Mouse (Mus musculus) thymus, adult 2 months (tissue): ENCODE measurements at regions not wholly inside any gene's neighbourhood (a gene's known extent, or its start where the extent isn't known, plus 50 kb on each side); places are given as distances from the start of the nearest gene placed in this dataset.

ENCODE experiments used
- DNase-seq: peaks from one replicate; pipeline ENCODE4 v3.0.0; 2021
- H3K27ac ChIP-seq: fragments of 200-500 bp; 2 replicates; pipeline ENCODE4 v1.5.1; 2012; ENCODE audit warnings: low read length, control low read depth; ENCODE audit not compliant: control insufficient read depth, insufficient read depth
- H3K27me3 ChIP-seq: fragments of 200-500 bp; 2 replicates; pipeline ENCODE4 v1.6.1; 2012; ENCODE audit warnings: mild to moderate bottlenecking, low read length, moderate library complexity, mixed read lengths; ENCODE audit not compliant: control insufficient read depth, insufficient read depth
- H3K36me3 ChIP-seq: fragments of 200-500 bp; 2 replicates; pipeline ENCODE4 v1.6.1; 2012; ENCODE audit warnings: mild to moderate bottlenecking, low read length, moderate library complexity; ENCODE audit not compliant: control insufficient read depth, insufficient read depth
- H3K4me1 ChIP-seq: fragments of 200-500 bp; replicated peaks from 2 replicates; pipeline ENCODE4 v1.6.1; 2012; ENCODE audit warnings: low read length; ENCODE audit not compliant: control insufficient read depth, insufficient read depth
- H3K4me3 ChIP-seq: fragments of 200-500 bp; 2 replicates; pipeline ENCODE4 v1.5.1; 2012; ENCODE audit warnings: mild to moderate bottlenecking, low read length, control low read depth, moderate library complexity; ENCODE audit not compliant: control insufficient read depth, insufficient read depth
- CTCF ChIP-seq: fragments of 200-500 bp; IDR thresholded peaks from 2 replicates; pipeline ENCODE4 v1.5.1; 2012; ENCODE audit warnings: mild to moderate bottlenecking, control low read depth, low read length, moderate library complexity, borderline replicate concordance; ENCODE audit not compliant: control insufficient read depth, poor library complexity, insufficient read depth; ENCODE audit errors: extremely low read depth
- POLR2A ChIP-seq: fragments of 200-500 bp; IDR thresholded peaks from 2 replicates; pipeline ENCODE4 v1.6.1; 2012; ENCODE audit warnings: mild to moderate bottlenecking, low read length, control low read depth, moderate library complexity; ENCODE audit not compliant: control insufficient read depth, poor library complexity, insufficient read depth; ENCODE audit errors: extremely low read depth
- WGBS: fragments of 180-500 bp; shearing (Covaris S2); methylation state at CpG from one replicate; pipeline ENCODE4 v1.1.7; 2018; 5-methylcytosine and 5-hydroxymethylcytosine counted together

- Histone ChIP-seq H3K27ac (no peak overlapping the region), H3K4me3 (no peak overlapping the region), H3K27me3 (no peaks in the 10 kb centered on the region), H3K36me3 (no peaks in the 10 kb centered on the region), H3K4me1 (no peaks in the 10 kb centered on the region)
- DNase-seq = no peak
- 95% methylated on average over 4 of the region's 4 CpGs for WGBS
- TF ChIP-seq CTCF = no peak
- TF ChIP-seq POLR2A = no peak
Observed at GRCm38 (mm10) chr13:111014142-111014541, 240.7 kb upstream of the Actbl2 start.

- no peak overlapping the region for H3K4me3 ChIP-seq
- H3K27ac ChIP-seq = no peak overlapping the region
- DNase-seq = no peak
- 67% methylated on average over 2 of the region's 2 CpGs for WGBS
- H3K36me3 ChIP-seq = no peaks in the 10 kb centered on the region
- H3K4me1 ChIP-seq = no peaks in the 10 kb centered on the region
- no peak for TF ChIP-seq POLR2A
- H3K27me3 ChIP-seq = no peaks in the 10 kb centered on the region
Observed at GRCm38 (mm10) chr13:111030111-111030510, 224.7 kb upstream of the Actbl2 start.

- H3K4me1 ChIP-seq = no peaks in the 10 kb centered on the region
- no peaks in the 10 kb centered on the region for H3K27me3 ChIP-seq
- H3K36me3 ChIP-seq = no peaks in the 10 kb centered on the region
- 89% methylated on average over 1 of the region's 1 CpGs for WGBS
- no peak overlapping the region for H3K27ac ChIP-seq
- H3K4me3 ChIP-seq = no peak overlapping the region
- DNase-seq = no peak
- no peak for TF ChIP-seq CTCF
- no peak for TF ChIP-seq POLR2A
Observed at GRCm38 (mm10) chr13:111031633-111032032, 223.2 kb upstream of the Actbl2 start.

GRCm38 (mm10) chr13:111043637-111044036 lies 211.2 kb upstream of the Actbl2 start:
- DNase-seq = no peak
- H3K27me3 ChIP-seq = no peaks in the 10 kb centered on the region; the same call in 1 of the 2 replicates
- no peak overlapping the region for H3K27ac ChIP-seq
- no peak overlapping the region for H3K4me3 ChIP-seq
- no peaks in the 10 kb centered on the region for H3K4me1 ChIP-seq
- H3K36me3 ChIP-seq = no peaks in the 10 kb centered on the region
- TF ChIP-seq POLR2A (no peak), CTCF (no peak)
- 0% methylated on average over 2 of the region's 2 CpGs for WGBS

- no peak overlapping the region for H3K4me3 ChIP-seq
- no peak for DNase-seq
- H3K4me1 ChIP-seq = no peaks in the 10 kb centered on the region
- H3K27ac ChIP-seq = no peak overlapping the region
- no peaks in the 10 kb centered on the region; the same call in 1 of the 2 replicates for H3K27me3 ChIP-seq
- TF ChIP-seq CTCF = no peak
- TF ChIP-seq POLR2A = no peak
- no peaks in the 10 kb centered on the region for H3K36me3 ChIP-seq
- 13% methylated on average over 10 of the region's 10 CpGs for WGBS
Observed at GRCm38 (mm10) chr13:111044328-111045002, 210.3 kb upstream of the Actbl2 start.

- Histone ChIP-seq H3K36me3 (no peaks in the 10 kb centered on the region), H3K4me3 (no peak overlapping the region), H3K27me3 (no peaks in the 10 kb centered on the region), H3K4me1 (no peaks in the 10 kb centered on the region), H3K27ac (no peak overlapping the region)
- 72% methylated on average over 6 of the region's 6 CpGs for WGBS
- no peak for TF ChIP-seq CTCF
- TF ChIP-seq POLR2A = no peak
- no peak for DNase-seq
Observed at GRCm38 (mm10) chr13:111050097-111050496, 204.7 kb upstream of the Actbl2 start.

GRCm38 (mm10) chr13:111055817-111056216 lies 199.0 kb upstream of the Actbl2 start:
- WGBS = 93% methylated on average over 2 of the region's 2 CpGs
- TF ChIP-seq POLR2A = no peak
- TF ChIP-seq CTCF = no peak
- no peak overlapping the region for H3K27ac ChIP-seq
- no peaks in the 10 kb centered on the region for H3K4me1 ChIP-seq
- H3K4me3 ChIP-seq = no peak overlapping the region
- no peaks in the 10 kb centered on the region for H3K36me3 ChIP-seq
- DNase-seq = no peak
- H3K27me3 ChIP-seq = no peaks in the 10 kb centered on the region
